Mouse (Mus musculus) stomach, postnatal 0 days (tissue): ENCODE results near the gene Cmtm6. TPM values are rescaled to one million over a fixed set of nuclear protein-coding genes. Genes with fewer than 3 reads are reported as not detected.
"Not testable (repeated sequence)": the region's sequence is repeated elsewhere in the genome, so short reads cannot be mapped to it uniquely, and the experiment has no call there.

Experiments used
- ATAC-seq: fragments of 200-750 bp; cut with Nextera tagmentation; 2 replicates; pipeline ENCODE4 v1.8.0; 2017; ENCODE audit not compliant: low FRiP score, low TSS enrichment
- DNase-seq: peaks from one replicate; pipeline ENCODE4 v3.0.0-alpha.2; 2016; ENCODE audit warnings: low spot score
- H3K27ac ChIP-seq: fragments of 300-500 bp; sonication (generic); replicated peaks from 2 replicates; pipeline ENCODE4 v1.5.1; 2014; ENCODE audit warnings: mild to moderate bottlenecking, control low read depth
- H3K27me3 ChIP-seq: fragments of 300-500 bp; sonication (generic); 2 replicates; pipeline ENCODE4 v1.6.1; 2014; ENCODE audit warnings: low read length; ENCODE audit not compliant: control insufficient read depth, insufficient read depth
- H3K36me3 ChIP-seq: fragments of 300-500 bp; sonication (generic); 2 replicates; pipeline ENCODE4 v1.6.1; 2014; ENCODE audit warnings: low read length, mixed read lengths; ENCODE audit not compliant: control insufficient read depth, insufficient read depth
- H3K4me1 ChIP-seq: fragments of 300-500 bp; sonication (generic); replicated peaks from 2 replicates; pipeline ENCODE4 v1.6.1; 2014; ENCODE audit warnings: antibody characterized with exemption; ENCODE audit not compliant: control insufficient read depth, insufficient read depth
- H3K4me2 ChIP-seq: fragments of 300-500 bp; sonication (generic); replicated peaks from 2 replicates; pipeline ENCODE4 v1.6.1; 2014; ENCODE audit warnings: low read depth, mild to moderate bottlenecking, control low read depth, moderate library complexity
- H3K4me3 ChIP-seq: fragments of 300-500 bp; sonication (generic); 2 replicates; pipeline ENCODE4 v1.5.1; 2014; ENCODE audit warnings: low read depth, low read length, control low read depth
- H3K9ac ChIP-seq: fragments of 300-500 bp; sonication (generic); 2 replicates; pipeline ENCODE4 v1.6.1; 2014; ENCODE audit warnings: mild to moderate bottlenecking, low read length, control low read depth, mixed read lengths
- H3K9me3 ChIP-seq: fragments of 300-500 bp; sonication (generic); 2 replicates; pipeline ENCODE4 v1.6.1; 2016; ENCODE audit warnings: low read length; ENCODE audit not compliant: control insufficient read depth
- CTCF ChIP-seq: IDR thresholded peaks from 2 replicates; pipeline ENCODE4 v1.5.1; 2016; ENCODE audit warnings: antibody characterized with exemption, low read depth, mild to moderate bottlenecking, moderate library complexity
- EP300 ChIP-seq: optimal IDR thresholded peaks from 2 replicates; pipeline ENCODE3; 2016; ENCODE audit warnings: antibody characterized with exemption
- WGBS: fragments of 180-500 bp; shearing (Covaris S2); extraction: QIAGEN DNeasy Blood & Tissue Kit; methylation state at CpG from one replicate; pipeline ENCODE4 v1.1.7; 2014; 5-methylcytosine and 5-hydroxymethylcytosine counted together
- polyA plus RNA-seq: library from polyadenylated mRNA; unstranded; fragments of >200 nt; fragmentation: Nextera tagmentation; extraction: Ambion mirVana; gene quantifications from 2 replicates; pipeline ENCODE4 v1.2.1, GENCODE M21; 2015

Gene Cmtm6
- polyA plus RNA-seq, 1 experiment from 2014 or later = 50.9 TPM

- TF ChIP-seq CTCF = no peak
- no peak for TF ChIP-seq EP300
- Histone ChIP-seq H3K9ac (no peak overlapping the region), H3K4me3 (no peak overlapping the region), H3K9me3 (no peaks in the 10 kb centered on the region), H3K27me3 (no peaks in the 10 kb centered on the region), H3K4me2 (no peak overlapping the region), H3K4me1 (no peaks in the 10 kb centered on the region), H3K27ac (no peak overlapping the region), H3K36me3 (peaks cover 18% of the 10 kb centered on the region; the same call in 1 of the 2 replicates)
- no peak for ATAC-seq
- WGBS = 92% methylated on average over 7 of the region's 7 CpGs
- no peak for DNase-seq
Measured at GRCm38 (mm10) chr9:114713481-114713880, 17.4 kb upstream of the Cmtm6 start.

- H3K36me3 ChIP-seq = peaks cover 24% of the 10 kb centered on the region; the same call in 1 of the 2 replicates
- 69% methylated on average over 18 of the region's 18 CpGs for WGBS
- DNase-seq = no peak
- no peaks in the 10 kb centered on the region for H3K27me3 ChIP-seq
- no peak overlapping the region for H3K4me2 ChIP-seq
- peak; percentile 32; the same call in 1 of the 2 replicates for ATAC-seq
- no peak overlapping the region for H3K27ac ChIP-seq
- H3K9ac ChIP-seq = no peak overlapping the region
- H3K4me3 ChIP-seq = no peak overlapping the region
- TF ChIP-seq EP300 (no peak), CTCF (no peak)
- no peaks in the 10 kb centered on the region for H3K9me3 ChIP-seq
- H3K4me1 ChIP-seq = no peaks in the 10 kb centered on the region
Measured at GRCm38 (mm10) chr9:114716677-114717331, 14.1 kb upstream of the Cmtm6 start.

GRCm38 (mm10) chr9:114727315-114727714 is 3.6 kb upstream of the Cmtm6 start:
- ATAC-seq = no peak
- H3K4me2 ChIP-seq = no peak overlapping the region
- WGBS = 1% methylated on average over 3 of the region's 3 CpGs
- peak; percentile 35 for DNase-seq
- H3K9me3 ChIP-seq = no peaks in the 10 kb centered on the region
- no peak overlapping the region for H3K27ac ChIP-seq
- no peaks in the 10 kb centered on the region for H3K27me3 ChIP-seq
- H3K9ac ChIP-seq = no peak overlapping the region
- H3K4me3 ChIP-seq = no peak overlapping the region
- peaks cover 12% of the 10 kb centered on the region for H3K36me3 ChIP-seq
- no peak for TF ChIP-seq EP300
- peak; percentile 94 for TF ChIP-seq CTCF
- H3K4me1 ChIP-seq = 0 out of 2 replicates have a peak, but pooled peaks cover 4% of the 10 kb centered on the region

- H3K27me3 ChIP-seq, H3K36me3 ChIP-seq, H3K4me1 ChIP-seq, ATAC-seq, H3K27ac ChIP-seq, H3K9ac ChIP-seq, H3K4me2 ChIP-seq, H3K4me3 ChIP-seq, H3K9me3 ChIP-seq, DNase-seq: not testable (repeated sequence)
- WGBS = 15% methylated on average over 2 of the region's 2 CpGs
Measured at GRCm38 (mm10) chr9:114728432-114728831, 2.5 kb upstream of the Cmtm6 start.

GRCm38 (mm10) chr9:114729911-114730805 is 758 bp upstream of the Cmtm6 start:
- H3K4me2 ChIP-seq = peak overlapping the region; percentile 64
- peak overlapping the region; percentile 29 for H3K4me3 ChIP-seq
- WGBS = 27% methylated on average over 21 of the region's 30 CpGs
- ATAC-seq (peak; percentile 3; the same call in 1 of the 2 replicates), DNase-seq (no peak)
- 0 out of 2 replicates have a peak, but pooled peaks cover 3% of the 10 kb centered on the region for H3K36me3 ChIP-seq
- peak overlapping the region; percentile 53; the same call in 1 of the 2 replicates for H3K27ac ChIP-seq
- TF ChIP-seq CTCF (no peak), EP300 (no peak)
- no peaks in the 10 kb centered on the region for H3K27me3 ChIP-seq
- no peak overlapping the region for H3K9ac ChIP-seq
- H3K9me3 ChIP-seq = no peaks in the 10 kb centered on the region
- H3K4me1 ChIP-seq = 0 out of 2 replicates have a peak, but pooled peaks cover 5% of the 10 kb centered on the region
